Comparison of ENCODE assay signal across 8 mouse cellular contexts in the genomic region with DNA sequence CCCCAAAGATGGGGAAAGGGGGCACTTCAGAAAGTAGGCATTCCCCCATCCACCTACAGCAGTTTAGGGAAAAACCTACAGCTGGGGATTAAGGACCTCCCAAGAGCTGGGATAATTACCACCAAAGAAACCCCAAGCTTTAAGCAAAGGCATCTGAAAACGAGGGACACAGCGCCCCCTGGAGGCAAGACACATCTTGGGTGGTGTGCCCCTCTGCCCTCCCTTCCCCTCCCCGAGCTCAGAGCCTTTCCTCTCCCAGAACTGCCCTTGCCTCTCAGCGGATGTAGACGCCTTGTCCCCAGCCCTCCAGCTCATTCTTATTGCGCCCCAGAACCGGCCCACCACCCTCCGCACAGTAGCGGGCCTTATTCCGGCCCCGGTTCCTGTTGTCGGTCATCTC. TPM values are rescaled to one million over a fixed set of nuclear protein-coding genes. Genes with fewer than 3 reads are reported as not detected.
DNase-seq lines count a peak whose midpoint lies in the region; ATAC-seq lines count a peak whose summit lies in the region.

No protein-coding gene starts in this region.

- ATAC-seq in cerebellum, adult (ENCODE audit: insufficient number of reproducible peaks, low FRiP score, low TSS enrichment), result no peak
- ATAC-seq in heart, embryonic 14.5 days (ENCODE audit: insufficient number of reproducible peaks, insufficient read depth, low FRiP score, low read depth), result no peak
- ATAC-seq in megakaryocyte-erythroid progenitor cell, adult 5-6 weeks (replicated peaks; ENCODE audit: low FRiP score, low TSS enrichment, poor library complexity, severe bottlenecking), result 0 out of 2 replicates have a peak, but pooled peaks have one; percentile 40

- peak overlapping the region; percentile 46 for H3K4me3 ChIP-seq in embryonic facial prominence, embryonic 10.5 days
- peak overlapping the region; percentile 26; a peak in 2 of 4 replicates for H3K4me3 ChIP-seq in heart, embryonic 14.5 days (ENCODE audit: control insufficient read depth in 1 of 2, insufficient read depth in 1 of 2, low read depth in 1 of 2, low read length in 2 of 2)

- peaks cover 54% of the 10 kb centered on the region for H3K4me1 ChIP-seq in embryonic facial prominence, embryonic 10.5 days
- peaks cover 11 to 18% of the 10 kb centered on the region in 2 experiments for H3K4me1 ChIP-seq in heart, embryonic 14.5 days (ENCODE audit: control insufficient read depth in 2 of 2, insufficient read depth in 2 of 2, low read length in 2 of 2)

- H3K36me3 ChIP-seq in embryonic facial prominence, embryonic 10.5 days (replicated peaks), result peaks cover 16% of the 10 kb centered on the region
- H3K36me3 ChIP-seq in heart, embryonic 14.5 days (ENCODE audit: control insufficient read depth, insufficient read depth, low read length), result no peaks in the 10 kb centered on the region

- H3K4me2 ChIP-seq in heart, embryonic 14.5 days (ENCODE audit: low read length), result peak overlapping the region; percentile 54

- 8% methylated on average over 12 of the region's 12 CpGs for WGBS in embryonic facial prominence, embryonic 10.5 days
- 11% methylated on average over 12 of the region's 12 CpGs for WGBS in heart, embryonic 14.5 days

- DNase-seq in cerebellum, adult 11 months, result peak; percentile 64
- peak; percentile 62 for DNase-seq in adrenal gland, adult 2 months
- peak; percentile 86 for DNase-seq in embryonic facial prominence, embryonic 10.5 days (ENCODE audit: low spot score)
- peak; percentile 65 to 71 for DNase-seq in left cerebral cortex, postnatal 25 days (ENCODE audit: low spot score in 2 of 2)
- DNase-seq in spleen, postnatal 36 days (ENCODE audit: low spot score in 2 of 2), result peak; percentile 84 to 88

- peaks cover 73% of the 10 kb centered on the region for H3K27me3 ChIP-seq in embryonic facial prominence, embryonic 10.5 days (replicated peaks; ENCODE audit: low read depth, poor library complexity, severe bottlenecking)
- peaks cover 35% of the 10 kb centered on the region for H3K27me3 ChIP-seq in heart, embryonic 14.5 days (ENCODE audit: control insufficient read depth, insufficient read depth, low read length)

- no peaks in the 10 kb centered on the region for H3K9me3 ChIP-seq in embryonic facial prominence, embryonic 10.5 days
- no peaks in the 10 kb centered on the region for H3K9me3 ChIP-seq in heart, embryonic 14.5 days (ENCODE audit: control insufficient read depth, low read length)

- intact Hi-C loops in left cerebral cortex, postnatal 25 days (cut with DNase I), result no loop called here

- H3K9ac ChIP-seq in heart, embryonic 14.5 days (ENCODE audit: low read length), result peak overlapping the region; percentile 39

- H3K27ac ChIP-seq in embryonic facial prominence, embryonic 10.5 days (replicated peaks), result peak overlapping the region; percentile 30; the same call in 1 of the 2 replicates
- no peak overlapping the region for H3K27ac ChIP-seq in heart, embryonic 14.5 days (replicated peaks in 1 of 2; ENCODE audit: control insufficient read depth in 1 of 2, insufficient read depth in 1 of 2, low read depth in 2 of 2, low read length in 2 of 2)

RNA-seq across cellular contexts. Expression of a gene that starts 6.6 kb away (rescaled TPM):
- total RNA-seq in adrenal gland, adult 2 months (2021), result 1 to 10 TPM in 1 of 2 experiments, under 1 TPM in 1; 0.29 to 1.2 TPM
- 0.43 and 0.87 TPM in 2 replicates for polyA plus RNA-seq in adrenal gland, adult 2 months (2012; rRNA removed)
- polyA plus RNA-seq in embryonic facial prominence, embryonic 10.5 days (2016; fragmentation: Nextera tagmentation; extraction: Ambion mirVana), result 15.6 and 19.2 TPM in 2 replicates
- polyA plus RNA-seq in heart, embryonic 14.5 days (2014; fragmentation: Nextera tagmentation; extraction: Ambion mirVana), result 3.2 and 4.0 TPM in 2 replicates
- total RNA-seq in left cerebral cortex, postnatal 25 days (2021), result 1 to 10 TPM in 1 of 2 experiments, under 1 TPM in 1; 0.89 to 1.7 TPM
- total RNA-seq in megakaryocyte-erythroid progenitor cell, adult 5-6 weeks (2014; fragmentation: Nextera tagmentation), result 2.4 and 9.8 TPM in 2 replicates
- 0.50 and 2.7 TPM in 2 replicates for total RNA-seq in megakaryocyte-erythroid progenitor cell, adult 5-6 weeks (2017)

RNA-seq across cellular contexts. Expression of a gene that starts 16.4 kb away (rescaled TPM):
- total RNA-seq in adrenal gland, adult 2 months (2021), result 10 to 100 TPM; 17.5 to 22.2 TPM
- 11.0 and 13.7 TPM in 2 replicates for polyA plus RNA-seq in adrenal gland, adult 2 months (2012; rRNA removed)
- polyA plus RNA-seq in embryonic facial prominence, embryonic 10.5 days (2016; fragmentation: Nextera tagmentation; extraction: Ambion mirVana), result 0.07 and 0.13 TPM in 2 replicates
- polyA plus RNA-seq in heart, embryonic 14.5 days (2014; fragmentation: Nextera tagmentation; extraction: Ambion mirVana), result 0.43 and 0.66 TPM in 2 replicates
- total RNA-seq in left cerebral cortex, postnatal 25 days (2021), result 10 to 100 TPM; 22.0 to 22.4 TPM
- 10.2 and 11.8 TPM in 2 replicates for total RNA-seq in megakaryocyte-erythroid progenitor cell, adult 5-6 weeks (2014; fragmentation: Nextera tagmentation)
- 3.4 and 4.1 TPM in 2 replicates for total RNA-seq in megakaryocyte-erythroid progenitor cell, adult 5-6 weeks (2017)

RNA-seq across cellular contexts. Expression of a gene that starts 20.2 kb away (rescaled TPM):
- total RNA-seq in adrenal gland, adult 2 months (2021), result 1 to 10 TPM; 6.9 to 9.6 TPM
- 14.4 and 14.5 TPM in 2 replicates for polyA plus RNA-seq in adrenal gland, adult 2 months (2012; rRNA removed)
- polyA plus RNA-seq in embryonic facial prominence, embryonic 10.5 days (2016; fragmentation: Nextera tagmentation; extraction: Ambion mirVana), result 5.3 and 5.7 TPM in 2 replicates
- 7.1 and 7.9 TPM in 2 replicates for polyA plus RNA-seq in heart, embryonic 14.5 days (2014; fragmentation: Nextera tagmentation; extraction: Ambion mirVana)
- total RNA-seq in left cerebral cortex, postnatal 25 days (2021), result 100 to 1,000 TPM; 155 to 167 TPM
- 0.40 and 0.98 TPM in 2 replicates for total RNA-seq in megakaryocyte-erythroid progenitor cell, adult 5-6 weeks (2014; fragmentation: Nextera tagmentation)
- total RNA-seq in megakaryocyte-erythroid progenitor cell, adult 5-6 weeks (2017), result 0.38 TPM in 1 of 2 replicates, not detected in the other

RNA-seq across cellular contexts. Expression of a gene that starts 23.9 kb away (rescaled TPM):
- total RNA-seq in adrenal gland, adult 2 months (2021), result 1,000 to 10,000 TPM; 1,223 to 1,284 TPM
- 128 and 129 TPM in 2 replicates for polyA plus RNA-seq in adrenal gland, adult 2 months (2012; rRNA removed)
- polyA plus RNA-seq in embryonic facial prominence, embryonic 10.5 days (2016; fragmentation: Nextera tagmentation; extraction: Ambion mirVana), result 1,206 and 1,219 TPM in 2 replicates
- 721 and 767 TPM in 2 replicates for polyA plus RNA-seq in heart, embryonic 14.5 days (2014; fragmentation: Nextera tagmentation; extraction: Ambion mirVana)
- 100 to 1,000 TPM; 560 to 589 TPM for total RNA-seq in left cerebral cortex, postnatal 25 days (2021)
- 4,206 and 4,300 TPM in 2 replicates for total RNA-seq in megakaryocyte-erythroid progenitor cell, adult 5-6 weeks (2014; fragmentation: Nextera tagmentation)
- 1,746 and 2,000 TPM in 2 replicates for total RNA-seq in megakaryocyte-erythroid progenitor cell, adult 5-6 weeks (2017)

RNA-seq across cellular contexts. Expression of a gene that starts 50.6 kb away (rescaled TPM):
- total RNA-seq in adrenal gland, adult 2 months (2021), result 1 to 10 TPM; 3.6 to 4.0 TPM
- polyA plus RNA-seq in adrenal gland, adult 2 months (2012; rRNA removed), result 0.71 and 0.83 TPM in 2 replicates
- polyA plus RNA-seq in embryonic facial prominence, embryonic 10.5 days (2016; fragmentation: Nextera tagmentation; extraction: Ambion mirVana), result 0.25 and 0.47 TPM in 2 replicates
- polyA plus RNA-seq in heart, embryonic 14.5 days (2014; fragmentation: Nextera tagmentation; extraction: Ambion mirVana), result 0.59 and 0.78 TPM in 2 replicates
- total RNA-seq in left cerebral cortex, postnatal 25 days (2021), result 10 to 100 TPM; 63.4 to 76.9 TPM
- not detected in 2 replicates for total RNA-seq in megakaryocyte-erythroid progenitor cell, adult 5-6 weeks (2014; fragmentation: Nextera tagmentation)
- not detected in 2 replicates for total RNA-seq in megakaryocyte-erythroid progenitor cell, adult 5-6 weeks (2017)

Comparison
In these comparisons a context has a peak if more than half of its experiments do, and no peak if none do; other contexts are left out.
1. RNA of a gene that starts 20.2 kb away (total RNA-seq): 155 to 167 TPM in left cerebral cortex, postnatal 25 days; 6.9 to 9.6 TPM in adrenal gland, adult 2 months and 0.38 to 0.98 TPM in megakaryocyte-erythroid progenitor cell, adult 5-6 weeks; every median in the first group is over 10 times any median in the second.
2. Peak in every context shown above with its lines, with median percentiles within 50 percentile points of each other: DNase-seq.